Mouse (Mus musculus) v-Abl transformed pro-B cells (cell line): ENCODE data around the gene Usp37.
"Not testable (repeated sequence)": the region's sequence is repeated elsewhere in the genome, so short reads cannot be mapped to it uniquely, and the experiment has no call there.

Source experiments
- in situ Hi-C, 2 experiments: fragments of 400-800 bp; cut with MboI; formaldehyde crosslinking; loops; one replicate each; pipeline ENCODE4 v1.15.1; 2025; ENCODE audit not compliant: unreplicated experiment in 2 of 2

The Usp37 gene

DNA sequence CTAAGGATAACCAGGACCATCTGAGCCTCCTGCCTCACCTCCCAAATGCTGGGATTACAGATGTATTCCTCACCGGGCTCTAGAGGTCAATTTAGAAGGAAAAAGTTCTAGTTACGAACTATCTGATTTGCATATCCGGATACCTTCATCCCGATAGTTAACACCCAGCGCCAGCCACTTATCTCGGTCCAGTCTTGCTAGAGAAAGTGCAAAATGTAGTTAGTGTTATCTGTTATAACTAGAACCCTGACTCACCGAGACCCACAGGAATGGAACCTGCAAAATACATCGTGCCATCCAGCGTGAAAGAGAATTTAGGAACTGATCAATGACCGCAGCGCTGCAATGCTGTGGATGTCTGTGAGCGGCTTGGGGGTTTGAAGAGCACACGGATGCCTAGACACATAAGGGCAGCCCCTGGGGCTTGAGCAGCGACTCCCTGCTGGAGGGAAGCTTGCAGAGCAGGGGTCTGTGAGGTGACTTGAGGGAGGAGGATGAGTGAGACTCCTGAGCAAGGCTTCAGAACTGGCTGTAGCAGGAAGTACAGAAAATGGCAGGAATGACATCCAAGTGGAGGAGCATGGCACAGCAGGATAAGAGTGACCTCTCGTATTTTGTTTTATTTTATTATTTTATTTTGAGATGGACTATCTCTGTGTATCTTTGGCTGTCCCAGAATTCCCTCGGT is 142.9 kb downstream of the Usp37 start:
- in situ Hi-C loops = no loop called here

DNA sequence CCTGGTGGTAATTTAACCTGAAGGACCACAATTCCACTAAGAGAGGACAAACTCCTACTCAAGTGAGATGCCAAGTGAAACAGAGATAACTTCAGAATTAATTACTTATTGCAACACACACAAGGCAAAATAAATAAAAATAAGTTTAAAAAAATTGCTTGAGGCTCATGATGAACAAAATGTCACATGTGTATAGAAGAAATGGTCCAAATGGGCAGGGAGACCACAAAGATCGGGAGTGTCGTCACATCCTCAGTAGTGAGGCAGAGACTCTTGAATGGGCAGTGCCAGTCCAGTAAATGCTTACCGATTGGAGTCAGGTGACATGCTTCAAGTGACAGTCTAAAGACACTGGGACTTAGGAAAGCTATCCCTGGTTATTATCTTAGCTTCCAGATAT is 143.6 kb downstream of the Usp37 start:
- in situ Hi-C loops = no loop called here

DNA sequence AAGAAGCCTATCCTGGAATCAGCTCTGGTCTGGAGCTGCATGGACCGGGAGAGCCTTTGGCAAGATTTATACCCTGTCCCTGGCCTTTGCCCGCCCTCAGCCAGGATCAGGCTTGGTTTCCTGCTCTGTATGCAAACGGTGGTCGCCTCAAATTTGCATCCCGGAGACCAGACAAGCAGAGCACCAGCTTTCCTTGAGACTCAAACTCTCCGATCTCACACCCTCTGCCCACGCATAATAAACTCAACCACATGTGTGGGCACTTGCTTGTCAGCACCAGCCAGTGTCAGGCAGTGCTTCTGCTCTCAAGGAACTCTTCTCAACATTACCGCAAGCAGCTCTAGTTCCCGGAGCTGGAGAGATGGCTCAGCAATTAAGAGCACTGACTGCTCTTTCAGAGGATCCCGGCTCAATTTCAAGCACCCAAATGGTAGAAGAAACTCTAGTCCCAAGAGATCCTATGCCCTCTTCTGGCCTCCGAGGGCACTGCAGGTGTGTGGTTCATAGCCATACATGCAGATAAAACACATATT is 146.1 kb downstream of the Usp37 start:
- in situ Hi-C loops = no loop called here

DNA sequence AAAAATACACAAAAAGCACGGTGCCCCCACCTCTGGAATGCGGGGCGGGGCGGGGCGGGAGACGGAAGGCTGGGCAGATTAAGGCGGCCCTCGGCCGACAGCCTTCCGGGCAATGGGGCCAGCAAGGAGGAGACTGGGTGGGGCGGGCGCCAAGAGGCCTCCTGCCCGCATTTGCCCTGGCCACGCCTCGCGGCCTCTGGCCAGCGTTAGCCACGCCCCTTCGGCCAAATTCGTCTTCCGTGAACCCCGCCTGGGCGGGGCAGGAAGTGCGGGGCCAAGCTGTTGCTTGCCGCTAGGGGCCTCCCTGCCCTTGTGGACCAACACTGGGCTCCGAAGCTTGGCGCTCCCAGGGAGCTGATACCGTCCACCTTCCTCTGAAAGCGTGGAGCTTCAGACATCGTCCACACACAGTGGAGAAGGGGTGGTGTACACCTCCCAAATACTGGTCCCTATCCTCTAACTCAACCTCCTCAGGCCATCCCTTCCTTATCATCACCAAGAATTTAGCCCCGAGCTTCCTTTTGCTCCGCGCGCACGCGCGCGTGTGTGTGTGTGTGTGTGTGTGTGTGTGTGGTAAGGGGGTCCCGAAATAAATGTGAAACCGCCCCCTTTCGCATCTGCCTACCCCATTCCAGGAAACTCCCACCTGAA is 146.7 kb downstream of the Usp37 start:
- in situ Hi-C loops = no loop called here

DNA sequence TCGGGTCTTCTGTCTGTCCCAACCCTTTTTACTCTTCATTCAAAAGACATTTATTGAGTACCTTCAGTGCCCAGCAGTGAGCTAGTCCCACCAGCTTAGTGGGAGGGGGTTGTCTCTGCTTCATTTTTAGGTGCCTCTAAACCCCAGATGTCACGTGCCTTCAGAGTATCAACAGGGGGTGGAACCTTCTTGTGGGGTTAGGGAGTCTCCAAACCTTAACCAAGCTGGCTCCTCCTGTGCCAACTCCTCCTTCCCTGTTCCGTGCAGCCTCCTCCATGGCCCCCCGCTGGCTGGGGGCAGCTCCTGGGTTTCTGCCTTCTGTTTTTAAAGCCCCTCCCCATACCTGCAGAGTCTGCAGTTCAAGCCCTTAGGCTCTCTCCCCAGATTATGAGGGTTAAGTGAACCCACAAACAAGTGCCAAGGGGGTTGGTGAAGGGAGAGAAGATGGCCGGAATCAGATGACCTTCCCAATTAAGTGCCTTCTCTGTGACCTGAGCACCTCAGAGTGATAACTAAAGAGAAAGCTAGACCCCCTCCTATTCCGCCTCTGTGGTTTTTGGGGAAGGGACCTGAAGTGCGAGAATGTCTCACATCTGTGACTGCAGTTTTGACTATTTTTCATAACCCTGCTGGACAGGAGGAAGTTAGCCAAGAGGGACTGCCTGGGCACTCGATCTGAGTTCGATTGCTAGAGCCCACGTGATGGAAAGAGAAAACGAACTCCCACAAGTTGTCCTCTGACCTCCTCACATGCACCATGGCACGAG is 147.4 kb downstream of the Usp37 start:
- in situ Hi-C loops = not testable (repeated sequence)

DNA sequence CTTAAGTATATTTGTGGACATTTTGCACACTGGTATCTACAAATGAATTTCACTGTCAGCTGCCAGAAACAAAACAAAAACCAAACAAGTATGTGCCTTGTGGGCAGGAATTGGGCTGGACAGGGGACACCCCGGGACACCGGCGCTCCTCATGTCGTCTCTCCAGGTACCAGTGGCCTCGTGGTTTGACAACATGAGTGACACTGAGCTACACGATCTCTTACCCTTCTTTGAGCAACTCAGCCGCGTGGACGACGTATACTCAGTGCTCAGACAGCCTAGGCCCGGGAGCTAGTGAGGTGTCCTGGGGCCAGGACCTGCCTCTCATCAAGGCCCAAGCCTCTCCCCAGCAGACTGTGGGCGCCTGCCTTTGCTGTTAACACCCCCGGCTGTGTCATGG is 148.8 kb downstream of the Usp37 start:
- in situ Hi-C loops = no loop called here

DNA sequence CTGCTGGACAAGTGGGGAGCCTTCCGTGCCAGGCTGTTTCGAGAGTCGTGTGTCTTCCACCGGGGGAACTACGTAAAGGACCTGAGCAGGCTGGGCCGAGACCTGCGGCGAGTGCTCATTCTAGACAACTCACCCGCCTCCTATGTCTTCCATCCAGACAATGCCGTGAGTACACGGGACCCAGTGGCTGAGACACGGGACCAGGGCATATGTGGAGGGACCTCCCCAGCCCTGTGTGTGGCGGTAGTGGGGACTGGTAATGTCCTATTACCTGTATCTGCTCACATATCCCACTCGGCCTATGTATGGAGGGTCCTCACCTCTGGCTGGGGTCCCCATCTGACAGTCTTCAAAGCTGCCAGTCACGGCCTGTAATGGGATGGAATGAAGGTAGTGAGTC is 149.2 kb downstream of the Usp37 start:
- in situ Hi-C loops = loop anchor here in 1 of 2 experiments (5.0 kb wide), 3 partner anchors 83 to 158 kb away; partner anchors contain the start of gene Arpc2

DNA sequence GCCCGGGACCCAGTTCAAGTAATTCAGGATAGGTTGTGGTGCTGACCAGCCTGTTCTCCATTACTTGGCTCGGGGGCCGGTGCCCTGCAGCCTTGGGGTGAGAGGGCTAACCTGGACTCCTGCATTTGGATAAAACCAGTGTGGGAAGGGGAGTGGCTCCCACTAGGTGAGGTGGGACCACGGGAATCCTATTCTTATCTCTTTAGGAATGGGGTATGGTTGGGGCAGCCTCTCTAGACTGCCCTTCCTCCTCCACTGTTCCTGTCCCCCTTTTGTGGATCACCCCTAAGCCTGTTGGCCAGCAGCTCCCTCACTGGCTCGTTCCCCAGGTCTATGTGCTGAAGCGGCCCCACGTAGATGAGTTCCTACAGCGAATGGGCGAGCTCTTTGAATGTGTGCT is 149.8 kb downstream of the Usp37 start:
- in situ Hi-C loops = loop anchor here in 1 of 2 experiments (5.0 kb wide), 3 partner anchors 82 to 157 kb away; partner anchors contain the start of gene Arpc2

DNA sequence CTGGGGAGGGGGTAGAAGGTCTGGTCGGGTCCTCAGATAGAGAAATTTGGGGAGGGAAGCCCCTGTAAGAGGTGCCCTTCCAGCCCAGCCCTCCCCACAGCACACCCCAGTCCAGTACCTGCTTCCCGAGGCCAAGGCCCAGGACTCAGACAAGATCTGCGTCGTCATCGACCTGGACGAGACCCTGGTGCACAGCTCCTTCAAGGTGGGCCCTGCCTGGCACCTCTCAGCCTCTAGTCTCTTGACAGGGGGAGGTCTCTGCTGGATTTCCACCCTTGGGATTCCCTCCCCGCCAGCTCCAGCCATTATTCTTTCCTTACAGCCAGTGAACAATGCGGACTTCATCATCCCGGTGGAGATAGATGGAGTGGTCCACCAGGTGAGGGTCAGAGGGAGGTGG is 150.4 kb downstream of the Usp37 start:
- in situ Hi-C loops = loop anchor here in 1 of 2 experiments (5.0 kb wide), 3 partner anchors 81 to 156 kb away; partner anchors contain the start of gene Arpc2

DNA sequence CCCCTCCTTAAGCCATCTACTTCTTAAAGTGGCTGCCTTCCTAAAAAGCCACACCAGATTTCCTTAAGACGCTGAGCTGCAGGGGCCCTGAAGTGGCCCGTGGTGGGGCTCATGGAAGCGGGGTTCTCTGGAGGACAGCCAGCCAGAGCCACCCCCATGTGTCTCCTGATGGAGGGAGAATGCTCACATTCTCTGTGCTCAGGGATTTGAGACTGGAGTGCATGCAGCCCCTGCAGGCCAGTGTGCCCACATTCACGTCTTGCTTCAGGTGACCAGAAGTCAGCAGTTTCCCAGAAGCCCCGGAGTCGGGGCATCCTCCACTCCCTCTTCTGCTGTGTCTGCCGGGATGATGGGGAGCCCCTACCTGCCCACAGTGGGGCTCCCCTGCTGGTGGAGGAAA is 151.1 kb downstream of the Usp37 start:
- in situ Hi-C loops = loop anchor here in 1 of 2 experiments (5.0 kb wide), 3 partner anchors 81 to 156 kb away; partner anchors contain the start of gene Arpc2

DNA sequence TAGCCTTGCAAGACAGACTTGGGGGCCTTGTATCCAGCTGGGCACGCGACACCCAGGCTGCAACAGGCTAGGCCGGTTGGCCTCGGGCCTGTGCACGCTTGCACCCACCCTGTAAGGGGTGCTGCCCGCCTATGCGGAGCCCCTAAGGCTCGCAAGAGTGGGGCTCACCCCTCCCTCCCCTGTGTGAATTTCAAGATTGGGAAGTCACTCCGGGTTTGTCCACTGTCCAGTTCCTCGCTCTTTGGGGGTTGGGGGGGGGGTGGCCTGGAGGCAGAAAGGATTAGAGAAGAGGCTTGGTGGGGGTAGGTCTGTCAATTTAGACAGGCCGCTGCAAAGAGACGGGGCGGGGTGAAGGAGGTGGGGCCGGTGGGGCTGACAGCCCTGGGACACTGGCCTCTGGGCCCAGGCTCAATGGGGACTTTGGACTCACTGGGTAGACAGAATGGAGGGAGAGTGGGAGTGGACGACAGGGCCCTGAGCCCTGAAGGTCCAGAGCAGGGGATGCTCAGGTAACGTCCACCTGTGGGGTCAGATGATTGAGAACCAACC is 151.6 kb downstream of the Usp37 start:
- in situ Hi-C loops = loop anchor here in 1 of 2 experiments (5.0 kb wide), 3 partner anchors 80 to 155 kb away; partner anchors contain the start of gene Arpc2

DNA sequence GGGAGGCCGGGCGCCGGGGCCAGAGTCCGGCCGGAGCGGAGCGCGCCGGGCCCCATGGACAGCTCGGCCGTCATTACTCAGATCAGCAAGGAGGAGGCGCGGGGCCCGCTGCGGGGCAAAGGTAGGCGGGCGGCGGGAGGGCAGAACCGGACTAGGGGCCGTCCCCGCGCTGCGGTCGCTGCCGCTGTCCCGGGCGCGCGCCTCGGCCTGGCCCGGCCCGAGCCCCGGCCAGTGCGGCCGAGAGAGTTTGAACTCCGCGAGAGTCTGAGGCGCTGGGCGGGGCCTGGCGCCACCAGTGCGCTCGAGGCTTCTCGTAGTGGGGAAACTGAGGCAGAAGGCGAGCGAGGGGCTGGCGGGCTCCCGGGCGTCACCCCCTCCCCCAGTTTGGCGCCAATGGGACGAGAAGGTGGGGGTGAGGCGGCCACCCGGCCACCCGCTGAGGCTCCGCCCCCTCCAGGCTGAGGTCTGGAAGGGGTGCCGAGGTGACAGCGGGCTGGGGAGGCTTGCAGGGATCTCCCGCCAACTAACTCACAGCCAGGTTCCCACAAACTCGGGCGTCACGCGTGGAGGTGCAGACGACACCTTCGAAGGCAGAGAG is 152.1 kb downstream of the Usp37 start:
- in situ Hi-C loops = loop anchor here in 1 of 2 experiments (5.0 kb wide), 3 partner anchors 80 to 155 kb away; partner anchors contain the start of gene Arpc2

DNA sequence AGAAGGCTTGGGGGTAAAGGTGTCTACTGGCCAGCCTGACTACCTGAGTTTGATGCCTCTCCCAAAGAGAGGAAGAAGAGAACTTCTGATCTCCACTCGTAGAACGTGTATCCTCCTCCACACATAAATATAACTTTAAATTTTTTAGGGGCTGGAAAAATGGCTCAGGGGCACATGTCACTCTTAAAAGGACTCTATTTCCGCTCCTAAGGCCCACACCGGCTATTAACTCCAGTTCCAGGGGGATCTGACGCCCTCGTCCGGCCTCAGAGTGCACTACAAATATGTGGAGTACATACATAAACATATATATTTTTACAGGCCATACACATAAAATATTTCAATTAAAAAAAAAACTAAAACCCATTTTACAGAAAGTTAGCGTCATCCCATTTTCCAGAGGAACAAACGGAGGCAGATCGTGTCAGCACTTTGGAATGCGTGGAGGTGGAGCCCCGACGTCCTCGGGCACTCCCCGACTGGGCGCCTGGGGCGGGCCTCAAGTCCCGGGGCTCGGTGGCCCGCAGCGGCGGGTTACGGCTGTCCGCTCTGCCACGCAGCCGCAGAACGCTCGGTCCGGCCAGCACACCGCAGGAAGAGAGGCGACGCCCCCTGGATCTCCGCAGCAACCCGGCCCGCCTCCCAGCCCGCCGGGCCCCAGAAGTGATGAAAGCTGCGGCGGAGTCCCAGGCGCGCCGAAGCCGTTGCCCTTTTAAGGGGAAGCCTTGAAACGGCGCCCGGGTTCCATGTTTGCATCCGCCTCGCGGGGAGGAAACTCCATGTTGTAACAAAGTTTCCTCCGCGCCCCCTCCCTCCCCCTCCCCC is 152.9 kb downstream of the Usp37 start, which contains the start of gene Ctdsp1:
TSS of gene Ctdsp1 (plus strand) at position 586 of the 825 bp plus-strand sequence.
- in situ Hi-C loops = loop anchor here in 1 of 2 experiments (5.0 kb wide), 3 partner anchors 79 to 154 kb away; partner anchors contain the start of gene Arpc2

DNA sequence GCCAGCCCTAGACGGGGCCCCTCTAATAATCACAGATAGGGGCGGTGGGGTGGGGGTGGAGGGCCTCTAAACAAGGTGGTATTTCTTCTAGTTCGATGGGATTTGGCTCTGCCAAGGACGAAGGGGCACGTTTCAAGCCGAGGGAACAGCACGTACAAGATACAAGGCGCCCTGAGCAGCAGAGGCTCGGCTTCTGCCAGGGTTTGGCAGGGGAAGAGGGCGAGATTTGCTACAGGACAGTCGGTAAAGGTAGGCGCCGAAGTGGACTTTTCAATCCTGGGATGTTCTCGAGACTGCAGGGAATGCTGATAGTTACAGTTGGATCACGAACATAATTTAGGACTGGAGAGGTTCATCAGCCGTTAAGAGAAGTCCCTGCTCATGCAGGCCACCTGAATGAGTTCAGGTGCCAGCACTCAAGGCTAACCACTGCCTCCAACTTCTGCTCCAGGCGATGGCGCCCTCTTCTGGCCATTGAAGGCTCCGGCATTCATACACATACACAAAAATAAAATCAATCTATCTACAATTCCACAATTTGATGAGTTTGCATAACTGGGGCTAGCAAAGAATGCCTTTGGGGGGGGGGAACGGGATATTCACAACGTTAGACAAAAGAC is 153.7 kb downstream of the Usp37 start:
- in situ Hi-C loops = loop anchor here in 1 of 2 experiments (5.0 kb wide), 3 partner anchors 78 to 153 kb away; partner anchors contain the start of gene Arpc2

DNA sequence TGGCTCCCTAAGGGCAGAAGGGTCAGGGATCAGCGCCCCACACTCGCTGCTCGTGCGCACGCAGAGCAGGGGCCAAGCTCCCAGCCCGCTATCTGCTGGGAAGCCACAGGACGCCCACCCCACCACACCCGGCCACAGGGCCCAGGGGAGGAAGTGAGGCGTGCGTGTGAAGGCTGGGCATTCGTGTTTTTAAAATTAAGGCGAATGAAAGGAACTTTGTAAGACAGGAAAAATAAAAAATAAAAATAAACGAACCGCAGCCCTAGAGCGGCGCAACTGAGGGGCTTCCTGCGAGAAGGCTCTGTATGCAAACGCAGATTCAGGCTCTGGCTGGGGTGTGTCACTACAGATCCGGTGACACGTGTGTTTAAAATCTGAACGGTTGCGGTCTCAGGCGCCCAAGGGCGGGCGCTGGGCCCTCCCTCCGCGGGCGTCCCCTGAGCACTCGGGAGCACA is 154.2 kb downstream of the Usp37 start:
- in situ Hi-C loops = loop anchor here (5.0 kb wide), 3 partner anchors 78 to 153 kb away; partner anchors contain the start of gene Arpc2 (in 1 of the 2)

DNA sequence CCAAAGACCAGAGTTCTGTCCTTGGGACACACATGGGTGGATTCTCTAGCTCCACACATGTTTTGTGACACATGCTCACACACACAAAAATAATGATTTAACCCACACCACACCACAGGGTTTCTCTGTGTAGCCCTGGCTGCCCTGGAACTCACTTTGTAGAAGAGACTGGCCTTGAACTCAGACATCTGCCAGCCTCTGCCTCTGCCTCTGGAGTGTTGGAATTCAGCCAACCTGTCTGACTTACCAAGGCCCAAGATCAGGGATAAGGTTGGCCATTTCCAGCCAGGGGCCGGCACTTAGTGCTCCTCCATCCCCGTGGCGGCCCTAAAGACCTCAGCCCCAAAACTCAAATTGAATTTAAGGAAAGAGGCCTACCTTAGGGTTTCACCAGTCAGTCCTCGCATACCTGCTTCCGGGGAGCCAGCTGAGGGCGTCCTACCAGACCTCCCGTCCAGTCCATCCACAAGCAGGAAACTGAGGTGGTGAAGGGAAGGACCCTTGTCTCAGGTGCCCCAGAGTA is 155.6 kb downstream of the Usp37 start:
- in situ Hi-C loops = loop anchor here in 1 of 2 experiments (5.0 kb wide), 1 partner anchor 76 kb away; no protein-coding TSS in a partner anchor

DNA sequence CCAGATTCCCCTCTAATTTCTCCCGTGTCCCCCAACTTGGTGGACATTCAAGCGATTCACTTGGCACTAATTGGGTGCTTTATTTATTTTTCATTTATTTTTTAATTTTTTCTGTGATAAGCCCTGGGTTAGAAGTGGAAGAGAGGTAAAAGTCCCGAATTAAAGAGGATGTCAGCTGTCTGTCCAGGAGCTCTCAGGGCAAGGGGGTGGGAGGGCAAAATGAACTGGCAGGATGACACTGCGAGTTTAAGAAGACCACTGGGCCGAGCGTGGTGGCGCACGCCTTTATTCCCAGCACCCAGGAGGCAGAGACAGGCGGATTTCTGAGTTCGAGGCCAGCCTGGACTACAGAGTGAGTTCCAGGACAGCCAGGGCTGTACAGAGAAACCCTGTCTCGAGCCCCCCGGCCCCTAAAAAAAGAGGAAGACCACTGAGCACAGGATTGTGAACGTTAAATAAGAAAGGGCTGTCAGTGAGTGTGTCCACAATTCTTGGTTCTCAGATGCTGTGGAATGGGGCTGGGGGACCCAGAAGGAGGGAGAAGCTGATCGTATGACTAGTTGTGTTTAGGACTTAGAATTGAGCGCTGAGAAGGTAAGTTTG is 156.6 kb downstream of the Usp37 start:
- in situ Hi-C loops = loop anchor here in 1 of 2 experiments (5.0 kb wide), 1 partner anchor 75 kb away; no protein-coding TSS in a partner anchor
